Mouse (Mus musculus): ENCODE measurements around the gene Bloc1s1.

DNA sequence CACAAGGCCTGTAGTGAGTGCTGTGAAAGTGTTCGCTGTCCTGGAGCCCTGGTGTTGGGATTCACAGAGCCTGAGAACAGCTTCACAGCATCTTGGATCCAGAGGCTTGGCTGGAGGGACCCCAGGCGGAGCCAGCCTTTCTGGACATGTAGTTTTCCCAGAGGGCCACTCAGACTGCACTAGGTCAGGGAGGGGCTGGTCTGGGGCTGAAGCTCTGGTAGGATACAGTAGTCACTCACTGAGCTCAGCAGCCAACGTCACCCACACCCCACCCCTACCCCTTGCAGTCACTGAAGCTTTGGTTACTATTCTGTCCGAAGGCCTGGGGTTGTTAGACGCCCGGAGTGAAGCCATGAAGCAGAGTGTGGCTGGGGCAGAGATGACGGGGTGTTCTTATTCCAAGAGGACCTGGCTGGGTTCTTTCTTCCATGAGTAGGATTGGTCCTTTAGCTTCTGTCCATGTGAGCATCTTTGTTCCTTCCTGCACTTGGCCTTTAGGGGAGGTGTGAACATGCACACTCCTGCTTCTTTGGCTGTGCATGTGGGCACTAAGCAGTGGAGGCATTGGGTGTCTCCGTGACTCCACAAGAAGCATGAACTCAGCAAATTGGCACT, 12.1 kb upstream of the Bloc1s1 start:
- no peak for TF ChIP-seq CTCF (IDR thresholded peaks at IDR 0.05; ENCODE audit: low read depth)
- TF ChIP-seq EP300 (IDR thresholded peaks at IDR 0.05; ENCODE audit: low read depth) = no peak

Data from liver, embryonic 14.5 days (tissue).